Mouse (Mus musculus) retina, adult 2 months (tissue): Measurements from ENCODE around the gene Lrrc26.
"Not testable (repeated sequence)": the region's sequence is repeated elsewhere in the genome, so short reads cannot be mapped to it uniquely, and the experiment has no call there.

ENCODE experiments used
- DNase-seq: peaks from one replicate; pipeline ENCODE4 v3.0.0-alpha.2; 2012; ENCODE audit warnings: low read depth, low spot score

Lrrc26 gene

GRCm38 (mm10) chr2:25289651-25290050 lies at the start of gene Lrrc26:
Gene Lrrc26 (plus strand): TSS chr2:25289915.
- DNase-seq: no peak

GRCm38 (mm10) chr2:25240310-25240709 lies 49.4 kb upstream of the Lrrc26 start:
- DNase-seq: no peak

GRCm38 (mm10) chr2:25240723-25241437 lies 48.8 kb upstream of the Lrrc26 start:
- peak; percentile 58 for DNase-seq

GRCm38 (mm10) chr2:25241438-25241775 lies 48.3 kb upstream of the Lrrc26 start:
- DNase-seq: no peak

- DNase-seq: no peak
Measured at GRCm38 (mm10) chr2:25242101-25242506, 47.6 kb upstream of the Lrrc26 start, which contains the start of the genes Rnf208 and Cysrt1. Gene Rnf208 (plus strand): TSS chr2:25242255. Gene Cysrt1 (minus strand): TSS chr2:25242452.

GRCm38 (mm10) chr2:25243342-25243741 lies 46.4 kb upstream of the Lrrc26 start:
- no peak for DNase-seq

GRCm38 (mm10) chr2:25244144-25244543 lies 45.6 kb upstream of the Lrrc26 start:
- no peak for DNase-seq

- no peak for DNase-seq
Measured at GRCm38 (mm10) chr2:25246183-25247072, 43.3 kb upstream of the Lrrc26 start, which contains the start of gene AL732309.1. Gene AL732309.1 (minus strand): TSS chr2:25246863.

GRCm38 (mm10) chr2:25252331-25252730 lies 37.4 kb upstream of the Lrrc26 start:
- no peak for DNase-seq

GRCm38 (mm10) chr2:25255284-25255779 lies 34.4 kb upstream of the Lrrc26 start, which contains the start of gene Tmem203:
Gene Tmem203 (plus strand): TSS chr2:25255439.
- DNase-seq: peak; percentile 87

- DNase-seq: not testable (repeated sequence)
Measured at GRCm38 (mm10) chr2:25256443-25257109, 33.1 kb upstream of the Lrrc26 start.

GRCm38 (mm10) chr2:25257250-25257649 lies 32.5 kb upstream of the Lrrc26 start:
- DNase-seq: not testable (repeated sequence)

GRCm38 (mm10) chr2:25258887-25259286 lies 30.8 kb upstream of the Lrrc26 start:
- no peak for DNase-seq

GRCm38 (mm10) chr2:25261870-25262269 lies 27.8 kb upstream of the Lrrc26 start:
- no peak for DNase-seq

- peak; percentile 87 for DNase-seq
Measured at GRCm38 (mm10) chr2:25262291-25262767, 27.4 kb upstream of the Lrrc26 start, which contains the start of gene Tprn. Gene Tprn (plus strand): TSS chr2:25262618.

GRCm38 (mm10) chr2:25262795-25263622 lies 26.7 kb upstream of the Lrrc26 start:
- no peak for DNase-seq

- DNase-seq: no peak
Measured at GRCm38 (mm10) chr2:25263623-25264285, 26.0 kb upstream of the Lrrc26 start.

- no peak for DNase-seq
Measured at GRCm38 (mm10) chr2:25264286-25264660, 25.4 kb upstream of the Lrrc26 start.

GRCm38 (mm10) chr2:25264851-25265250 lies 24.9 kb upstream of the Lrrc26 start:
- no peak for DNase-seq
